Mouse (Mus musculus): ENCODE measurements at regions not wholly inside any gene's neighbourhood (a gene's known extent, or its start where the extent isn't known, plus 50 kb on each side); places are given as distances from the start of the nearest gene placed in this dataset.

DNA sequence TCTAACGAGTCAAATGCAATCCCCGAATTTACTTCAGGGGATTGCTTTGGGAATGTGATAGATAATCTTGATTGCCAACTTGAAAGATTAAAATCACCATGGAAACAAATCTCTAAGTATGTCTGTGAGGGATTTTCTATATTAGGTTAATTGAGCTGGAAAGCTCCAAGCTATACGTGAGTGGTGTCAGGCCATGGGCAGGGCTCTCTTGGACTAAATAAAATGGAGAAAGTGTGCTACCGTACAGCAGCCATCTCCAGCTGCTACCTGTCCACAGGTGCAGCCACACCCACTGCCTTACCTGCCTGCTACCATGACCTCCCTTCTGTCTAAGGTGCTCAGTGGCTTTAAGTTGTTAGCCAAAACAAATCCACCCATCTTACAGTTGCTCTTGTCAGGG is 345.0 kb upstream of the Sphkap start:
- H3K27me3 ChIP-seq (ENCODE audit: control insufficient read depth, insufficient read depth, low read length): no peaks in the 10 kb centered on the region
- ATAC-seq (ENCODE audit: low read depth): no peak
- 62% methylated on average over 4 of the region's 4 CpGs for WGBS
- H3K9me3 ChIP-seq (ENCODE audit: control insufficient read depth, low read length): no peaks in the 10 kb centered on the region
- peaks cover 5% of the 10 kb centered on the region for H3K4me1 ChIP-seq (ENCODE audit: control insufficient read depth, insufficient read depth, low read length)
- H3K4me3 ChIP-seq (ENCODE audit: low read depth, low read length): no peak overlapping the region
- no peaks in the 10 kb centered on the region for H3K36me3 ChIP-seq (ENCODE audit: control insufficient read depth, insufficient read depth, low read length)
- no peak overlapping the region for H3K27ac ChIP-seq (ENCODE audit: low read depth, low read length)
- H3K4me2 ChIP-seq (ENCODE audit: low read depth, low read length): no peak overlapping the region
- H3K9ac ChIP-seq (replicated peaks; ENCODE audit: low read depth, low read length): no peak overlapping the region

DNA sequence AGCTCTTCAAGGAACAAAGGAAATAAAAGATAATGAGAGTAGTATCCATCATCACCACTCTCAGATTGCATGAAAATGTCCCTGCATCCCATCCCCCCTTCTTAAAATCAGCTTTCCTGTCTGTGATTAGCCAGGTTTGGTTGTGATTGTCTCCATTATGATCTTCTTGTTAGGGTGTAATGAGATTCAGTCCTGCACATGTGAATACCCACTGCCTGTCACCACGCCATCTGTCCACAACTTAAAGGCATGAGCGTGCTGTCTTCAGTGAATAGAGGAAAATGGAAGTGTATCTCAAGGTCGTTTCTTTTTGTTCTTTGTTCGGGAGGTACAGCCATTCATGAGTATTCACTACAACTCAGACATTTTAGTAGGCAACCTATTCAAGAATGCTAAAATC is 341.0 kb upstream of the Sphkap start:
- Histone ChIP-seq H3K9ac (replicated peaks; ENCODE audit: low read depth, low read length) (no peak overlapping the region), H3K4me1 (ENCODE audit: control insufficient read depth, insufficient read depth, low read length) (peaks cover 8% of the 10 kb centered on the region), H3K4me3 (ENCODE audit: low read depth, low read length) (no peak overlapping the region), H3K27ac (ENCODE audit: low read depth, low read length) (peak overlapping the region; percentile 52; the same call in 1 of the 2 replicates), H3K36me3 (ENCODE audit: control insufficient read depth, insufficient read depth, low read length) (no peaks in the 10 kb centered on the region), H3K4me2 (ENCODE audit: low read depth, low read length) (no peak overlapping the region), H3K27me3 (ENCODE audit: control insufficient read depth, insufficient read depth, low read length) (no peaks in the 10 kb centered on the region), H3K9me3 (ENCODE audit: control insufficient read depth, low read length) (no peaks in the 10 kb centered on the region)
- WGBS: 22% methylated on average over 4 of the region's 4 CpGs
- peak; percentile 39; the same call in 1 of the 2 replicates for ATAC-seq (ENCODE audit: low read depth)

DNA sequence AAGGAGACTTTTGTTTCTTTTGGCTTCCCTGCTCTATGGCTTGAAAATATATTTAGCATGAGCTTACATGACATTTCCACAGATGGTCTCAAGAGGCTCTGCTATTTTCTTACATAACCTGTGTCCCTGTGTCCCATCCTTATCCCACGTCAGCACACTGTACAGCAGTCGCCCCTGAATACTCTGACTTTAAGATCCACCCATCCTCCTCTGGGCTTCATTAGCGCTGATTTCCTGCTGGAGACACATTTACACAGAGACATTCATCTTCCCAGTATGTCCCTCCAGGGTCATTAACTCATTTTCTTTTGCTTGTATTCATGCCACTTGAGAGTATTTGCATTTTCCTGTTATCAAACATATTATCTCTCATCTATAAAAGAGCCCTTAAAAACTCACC is 340.1 kb upstream of the Sphkap start:
- no peak overlapping the region for H3K9ac ChIP-seq (replicated peaks; ENCODE audit: low read depth, low read length)
- no peaks in the 10 kb centered on the region for H3K36me3 ChIP-seq (ENCODE audit: control insufficient read depth, insufficient read depth, low read length)
- H3K27me3 ChIP-seq (ENCODE audit: control insufficient read depth, insufficient read depth, low read length): no peaks in the 10 kb centered on the region
- H3K9me3 ChIP-seq (ENCODE audit: control insufficient read depth, low read length): no peaks in the 10 kb centered on the region
- no peak overlapping the region for H3K4me2 ChIP-seq (ENCODE audit: low read depth, low read length)
- no peak overlapping the region for H3K4me3 ChIP-seq (ENCODE audit: low read depth, low read length)
- H3K27ac ChIP-seq (ENCODE audit: low read depth, low read length): no peak overlapping the region
- peak; percentile 22; the same call in 1 of the 2 replicates for ATAC-seq (ENCODE audit: low read depth)
- WGBS: 23% methylated on average over 3 of the region's 3 CpGs
- peaks cover 8% of the 10 kb centered on the region for H3K4me1 ChIP-seq (ENCODE audit: control insufficient read depth, insufficient read depth, low read length)

DNA sequence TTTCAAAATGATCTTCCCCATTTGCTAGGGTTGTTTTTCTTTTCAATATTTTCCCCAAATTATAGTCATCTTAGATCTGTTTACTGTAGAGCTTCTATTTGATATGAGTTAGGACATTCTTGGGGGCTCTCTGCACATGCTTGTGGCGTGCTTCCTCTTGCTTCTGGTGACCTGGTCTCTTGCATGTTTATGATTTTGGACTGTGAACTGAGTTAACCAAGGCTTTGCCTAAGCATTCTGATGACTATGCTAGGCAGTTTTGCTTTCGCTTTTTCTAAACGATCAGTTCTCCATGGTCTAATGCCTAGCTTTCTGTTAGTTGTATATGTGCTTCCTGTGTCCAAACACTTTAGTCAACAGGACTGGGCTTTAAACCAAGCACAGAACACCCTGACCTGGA is 339.4 kb upstream of the Sphkap start:
- Histone ChIP-seq H3K9me3 (ENCODE audit: control insufficient read depth, low read length) (no peaks in the 10 kb centered on the region), H3K27me3 (ENCODE audit: control insufficient read depth, insufficient read depth, low read length) (no peaks in the 10 kb centered on the region), H3K9ac (replicated peaks; ENCODE audit: low read depth, low read length) (no peak overlapping the region), H3K36me3 (ENCODE audit: control insufficient read depth, insufficient read depth, low read length) (no peaks in the 10 kb centered on the region), H3K4me3 (ENCODE audit: low read depth, low read length) (no peak overlapping the region), H3K4me2 (ENCODE audit: low read depth, low read length) (no peak overlapping the region), H3K27ac (ENCODE audit: low read depth, low read length) (no peak overlapping the region), H3K4me1 (ENCODE audit: control insufficient read depth, insufficient read depth, low read length) (peaks cover 8% of the 10 kb centered on the region)
- no peak for ATAC-seq (ENCODE audit: low read depth)
- whole genome bisulfite sequencing: 85% methylated on average over 3 of the region's 3 CpGs

DNA sequence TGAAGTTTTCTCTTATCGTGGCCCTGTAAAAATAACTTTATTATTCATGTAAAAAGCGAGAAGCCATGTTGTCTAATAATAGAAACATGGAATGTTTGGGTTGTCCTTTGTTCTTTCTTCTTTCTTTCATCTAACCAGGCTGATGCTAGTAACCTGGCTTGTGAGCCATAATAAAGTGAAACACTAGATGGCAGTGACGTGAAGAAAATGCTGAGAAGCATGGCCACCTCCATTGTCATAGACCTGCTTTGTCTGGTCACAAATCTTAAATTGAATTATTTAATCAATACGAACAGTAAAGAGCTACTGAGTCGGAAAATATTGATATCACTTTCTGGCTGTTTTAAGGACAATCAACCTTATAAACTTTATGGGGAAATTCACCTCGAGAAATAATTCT is 338.0 kb upstream of the Sphkap start:
- Histone ChIP-seq H3K4me2 (ENCODE audit: low read depth, low read length) (no peak overlapping the region), H3K27me3 (ENCODE audit: control insufficient read depth, insufficient read depth, low read length) (no peaks in the 10 kb centered on the region), H3K36me3 (ENCODE audit: control insufficient read depth, insufficient read depth, low read length) (no peaks in the 10 kb centered on the region), H3K9me3 (ENCODE audit: control insufficient read depth, low read length) (no peaks in the 10 kb centered on the region), H3K9ac (replicated peaks; ENCODE audit: low read depth, low read length) (no peak overlapping the region), H3K4me1 (ENCODE audit: control insufficient read depth, insufficient read depth, low read length) (peaks cover 8% of the 10 kb centered on the region), H3K27ac (ENCODE audit: low read depth, low read length) (no peak overlapping the region; the same call in 1 of the 2 replicates), H3K4me3 (ENCODE audit: low read depth, low read length) (no peak overlapping the region)
- peak; percentile 87 for ATAC-seq (ENCODE audit: low read depth)
- WGBS: 25% methylated on average over 6 of the region's 6 CpGs

DNA sequence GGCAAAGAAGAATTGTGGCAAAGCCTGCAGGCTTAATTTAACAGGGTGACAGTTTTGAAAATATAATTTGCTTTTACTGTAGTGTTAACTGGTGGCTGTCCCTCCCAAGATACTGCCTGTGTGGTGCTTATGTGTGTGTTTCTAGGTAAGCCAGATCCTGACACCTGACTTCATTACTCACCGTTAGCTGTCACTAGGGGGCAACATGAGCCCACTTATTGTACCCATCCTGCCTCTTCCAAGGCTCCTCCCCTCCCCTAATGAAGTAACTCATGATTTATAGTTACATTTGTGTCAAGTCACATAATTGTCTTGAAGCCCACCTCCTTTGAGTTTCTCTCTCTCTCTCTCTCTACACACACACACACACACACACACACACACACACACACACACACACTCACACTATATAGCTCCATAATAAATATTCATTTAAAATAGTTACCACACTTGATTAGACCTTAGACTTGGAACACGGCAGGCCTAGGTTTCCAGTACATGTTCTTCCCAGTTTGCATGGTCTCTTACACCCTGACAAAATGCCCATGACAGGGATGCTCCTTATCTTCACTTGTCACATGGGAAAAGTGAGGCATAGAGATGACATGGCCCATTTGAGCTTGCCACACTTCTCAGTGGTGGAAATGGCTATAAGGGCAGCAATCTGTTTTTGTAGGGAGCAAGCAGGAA is 328.6 kb upstream of the Sphkap start:
- no peaks in the 10 kb centered on the region for H3K36me3 ChIP-seq (ENCODE audit: control insufficient read depth, insufficient read depth, low read length)
- no peaks in the 10 kb centered on the region for H3K27me3 ChIP-seq (ENCODE audit: control insufficient read depth, insufficient read depth, low read length)
- WGBS: 31% methylated on average over 2 of the region's 2 CpGs
- no peak overlapping the region for H3K27ac ChIP-seq (ENCODE audit: low read depth, low read length)
- peak; percentile 89 for ATAC-seq (ENCODE audit: low read depth)
- H3K4me1 ChIP-seq (ENCODE audit: control insufficient read depth, insufficient read depth, low read length): no peaks in the 10 kb centered on the region
- no peak overlapping the region for H3K4me2 ChIP-seq (ENCODE audit: low read depth, low read length)
- no peaks in the 10 kb centered on the region for H3K9me3 ChIP-seq (ENCODE audit: control insufficient read depth, low read length)
- H3K9ac ChIP-seq (replicated peaks; ENCODE audit: low read depth, low read length): no peak overlapping the region
- no peak overlapping the region for H3K4me3 ChIP-seq (ENCODE audit: low read depth, low read length)

DNA sequence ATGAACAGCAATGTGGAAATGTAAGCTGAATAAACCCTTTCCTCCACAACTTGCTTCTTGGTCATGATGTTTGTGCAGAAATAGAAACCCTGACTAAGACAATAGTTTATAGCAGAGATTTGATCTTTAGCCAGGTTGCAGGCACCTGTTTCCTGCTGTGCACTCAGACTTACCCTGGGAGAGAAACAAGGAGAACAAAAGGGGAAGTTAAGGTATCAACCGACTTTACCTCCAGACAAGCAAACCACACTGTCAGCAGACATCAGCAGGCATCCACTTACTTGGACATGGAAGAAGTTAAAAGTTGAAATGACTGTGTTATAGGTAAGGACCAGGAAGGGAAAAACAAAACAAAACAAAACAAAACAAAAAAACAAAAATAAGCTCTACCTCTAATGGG is 323.7 kb upstream of the Sphkap start:
- H3K9me3 ChIP-seq (ENCODE audit: control insufficient read depth, low read length): no peaks in the 10 kb centered on the region
- WGBS: 77% methylated on average over 1 of the region's 1 CpGs
- H3K4me2 ChIP-seq (ENCODE audit: low read depth, low read length): no peak overlapping the region
- H3K27me3 ChIP-seq (ENCODE audit: control insufficient read depth, insufficient read depth, low read length): no peaks in the 10 kb centered on the region
- no peaks in the 10 kb centered on the region for H3K36me3 ChIP-seq (ENCODE audit: control insufficient read depth, insufficient read depth, low read length)
- ATAC-seq (ENCODE audit: low read depth): no peak
- H3K27ac ChIP-seq (ENCODE audit: low read depth, low read length): no peak overlapping the region
- no peak overlapping the region for H3K4me3 ChIP-seq (ENCODE audit: low read depth, low read length)
- H3K9ac ChIP-seq (replicated peaks; ENCODE audit: low read depth, low read length): no peak overlapping the region
- peaks cover 5% of the 10 kb centered on the region; the same call in 1 of the 2 replicates for H3K4me1 ChIP-seq (ENCODE audit: control insufficient read depth, insufficient read depth, low read length)

DNA sequence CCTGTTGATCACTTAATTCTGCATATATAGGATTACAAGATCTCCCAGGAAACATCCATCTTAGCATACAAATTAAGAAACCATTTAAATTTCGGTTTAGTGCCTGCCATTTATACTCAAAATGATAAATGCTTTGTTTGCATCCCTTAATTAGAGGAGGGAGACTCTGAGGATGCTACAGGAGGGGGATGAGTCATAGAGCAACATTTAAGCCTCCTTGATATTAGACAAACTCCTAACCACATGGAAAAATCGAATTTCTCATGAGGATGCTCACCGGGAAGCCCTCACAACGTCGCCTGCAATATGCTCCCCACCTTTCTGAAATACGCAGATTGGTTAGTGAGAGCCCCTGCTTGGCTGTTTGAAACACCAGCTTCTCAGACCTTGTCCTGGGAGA is 320.8 kb upstream of the Sphkap start:
- no peak overlapping the region for H3K4me2 ChIP-seq (ENCODE audit: low read depth, low read length)
- H3K27ac ChIP-seq (ENCODE audit: low read depth, low read length): no peak overlapping the region
- WGBS: 62% methylated on average over 6 of the region's 6 CpGs
- peak; percentile 67; the same call in 1 of the 2 replicates for ATAC-seq (ENCODE audit: low read depth)
- H3K4me3 ChIP-seq (ENCODE audit: low read depth, low read length): no peak overlapping the region
- H3K27me3 ChIP-seq (ENCODE audit: control insufficient read depth, insufficient read depth, low read length): no peaks in the 10 kb centered on the region
- H3K4me1 ChIP-seq (ENCODE audit: control insufficient read depth, insufficient read depth, low read length): peaks cover 5% of the 10 kb centered on the region; the same call in 1 of the 2 replicates
- H3K9ac ChIP-seq (replicated peaks; ENCODE audit: low read depth, low read length): no peak overlapping the region
- no peaks in the 10 kb centered on the region for H3K36me3 ChIP-seq (ENCODE audit: control insufficient read depth, insufficient read depth, low read length)
- no peaks in the 10 kb centered on the region for H3K9me3 ChIP-seq (ENCODE audit: control insufficient read depth, low read length)

DNA sequence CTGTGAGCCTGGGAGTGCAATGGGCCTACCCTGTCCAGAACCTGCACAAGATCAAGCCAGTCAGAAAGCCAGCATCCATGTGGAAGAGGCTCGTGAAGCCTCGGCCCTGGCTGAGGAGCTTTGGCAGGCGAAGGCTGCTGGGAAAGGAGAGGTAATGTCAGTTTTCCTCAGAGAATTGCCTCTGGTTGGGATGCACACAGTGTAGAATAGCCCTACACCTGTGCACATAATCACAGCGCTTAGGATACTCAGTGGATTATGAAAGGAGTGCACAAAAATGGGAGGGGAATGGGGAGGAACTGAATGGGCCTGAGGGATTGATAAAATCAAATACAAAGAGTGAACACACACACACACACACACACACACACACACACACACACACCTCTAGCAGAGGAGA is 319.9 kb upstream of the Sphkap start:
- Histone ChIP-seq H3K27me3 (ENCODE audit: control insufficient read depth, insufficient read depth, low read length) (no peaks in the 10 kb centered on the region), H3K4me1 (ENCODE audit: control insufficient read depth, insufficient read depth, low read length) (peaks cover 5% of the 10 kb centered on the region; the same call in 1 of the 2 replicates), H3K9ac (replicated peaks; ENCODE audit: low read depth, low read length) (no peak overlapping the region), H3K4me3 (ENCODE audit: low read depth, low read length) (no peak overlapping the region), H3K4me2 (ENCODE audit: low read depth, low read length) (no peak overlapping the region), H3K36me3 (ENCODE audit: control insufficient read depth, insufficient read depth, low read length) (no peaks in the 10 kb centered on the region), H3K9me3 (ENCODE audit: control insufficient read depth, low read length) (no peaks in the 10 kb centered on the region), H3K27ac (ENCODE audit: low read depth, low read length) (no peak overlapping the region)
- peak; percentile 39; the same call in 1 of the 2 replicates for ATAC-seq (ENCODE audit: low read depth)
- 83% methylated on average over 4 of the region's 4 CpGs for WGBS
